ENCODE assay signal across 13 mouse cellular contexts in the genomic region with DNA sequence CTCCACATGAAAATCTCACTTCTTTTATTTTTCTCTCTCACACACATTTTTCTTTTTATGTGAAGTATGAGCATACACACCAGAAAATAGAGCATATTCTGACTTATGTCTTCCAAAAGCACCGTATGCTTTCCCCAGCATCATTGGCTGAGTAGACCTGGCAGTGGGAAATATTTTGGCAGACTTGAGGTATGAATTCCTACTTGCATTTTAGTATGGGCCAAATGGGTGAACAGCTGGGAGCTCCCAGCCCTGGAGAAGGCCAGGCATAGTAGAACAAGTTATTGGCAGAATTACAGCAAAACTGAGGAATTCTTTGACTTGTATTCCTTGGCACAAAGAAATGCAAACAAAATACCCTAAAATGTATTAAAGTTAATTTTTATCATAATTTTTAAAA.
DNase-seq lines count a peak whose midpoint lies in the region; ATAC-seq lines count a peak whose summit lies in the region.
"Had no signal": no experiment of that assay in that cellular context is flagged by ENCODE, and none has a peak within 500 bp of the region (broad histone marks: within the 10 kb centered on the region; RNA-seq: fewer than 3 reads in every experiment).

No protein-coding gene starts in this region.

- H3K4me1 ChIP-seq in forebrain, embryonic 14.5 days (ENCODE audit: control insufficient read depth, insufficient read depth, low read length) = no peaks in the 10 kb centered on the region
- no peaks in the 10 kb centered on the region for H3K4me1 ChIP-seq in forebrain, embryonic 12.5 days
- H3K4me1 ChIP-seq: limb, embryonic 15.5 days; midbrain, embryonic 15.5 days had no signal

- no peak overlapping the region for H3K9ac ChIP-seq in forebrain, embryonic 14.5 days (ENCODE audit: low read length)
- no peak overlapping the region for H3K9ac ChIP-seq in forebrain, embryonic 12.5 days
- H3K9ac ChIP-seq: limb, embryonic 15.5 days; midbrain, embryonic 15.5 days had no signal

- intact Hi-C loops in left cerebral cortex, postnatal 4 days (cut with DNase I) = no loop called here

- 69% methylated on average over 1 of the region's 1 CpGs for WGBS in forebrain, embryonic 14.5 days
- 88% methylated on average over 1 of the region's 1 CpGs for WGBS in forebrain, embryonic 12.5 days

- no peaks in the 10 kb centered on the region for H3K27me3 ChIP-seq in forebrain, embryonic 14.5 days (replicated peaks; ENCODE audit: control insufficient read depth, insufficient read depth, low read length)
- no peaks in the 10 kb centered on the region for H3K27me3 ChIP-seq in forebrain, embryonic 12.5 days
- H3K27me3 ChIP-seq: limb, embryonic 15.5 days; midbrain, embryonic 15.5 days had no signal

- H3K27ac ChIP-seq in forebrain, embryonic 14.5 days (ENCODE audit: low read depth, low read length) = no peak overlapping the region
- H3K27ac ChIP-seq in forebrain, embryonic 12.5 days = no peak overlapping the region
- H3K27ac ChIP-seq: kidney, postnatal 0 days; limb, embryonic 15.5 days; midbrain, embryonic 15.5 days had no signal

- no peak overlapping the region for H3K4me3 ChIP-seq in forebrain, embryonic 14.5 days (ENCODE audit: low read depth, low read length)
- no peak overlapping the region for H3K4me3 ChIP-seq in forebrain, embryonic 12.5 days (replicated peaks)
- H3K4me3 ChIP-seq: limb, embryonic 15.5 days; midbrain, embryonic 15.5 days had no signal

- peak; percentile 90 for ATAC-seq in forebrain, embryonic 14.5 days
- ATAC-seq in forebrain, embryonic 12.5 days (ENCODE audit: low FRiP score) = no peak
- ATAC-seq in monocyte, adult 5-6 weeks (replicated peaks; ENCODE audit: insufficient number of reproducible peaks, low FRiP score, low TSS enrichment, poor library complexity, severe bottlenecking) = no peak
- ATAC-seq in megakaryocyte, adult 5-6 weeks (ENCODE audit: poor library complexity, severe bottlenecking) = no peak
- ATAC-seq: midbrain, embryonic 15.5 days had no signal

- no peaks in the 10 kb centered on the region for H3K9me3 ChIP-seq in forebrain, embryonic 14.5 days (replicated peaks; ENCODE audit: control insufficient read depth, low read length)
- H3K9me3 ChIP-seq in forebrain, embryonic 12.5 days = no peaks in the 10 kb centered on the region
- H3K9me3 ChIP-seq: limb, embryonic 15.5 days; midbrain, embryonic 15.5 days had no signal

- H3K4me2 ChIP-seq in forebrain, embryonic 14.5 days (ENCODE audit: low read length) = no peak overlapping the region
- no peak overlapping the region for H3K4me2 ChIP-seq in forebrain, embryonic 12.5 days
- H3K4me2 ChIP-seq: limb, embryonic 15.5 days; midbrain, embryonic 15.5 days had no signal

- H3K36me3 ChIP-seq in forebrain, embryonic 14.5 days (ENCODE audit: control insufficient read depth, insufficient read depth, low read length) = no peaks in the 10 kb centered on the region
- no peaks in the 10 kb centered on the region for H3K36me3 ChIP-seq in forebrain, embryonic 12.5 days (replicated peaks)
- H3K36me3 ChIP-seq: limb, embryonic 15.5 days; midbrain, embryonic 15.5 days had no signal

- DNase-seq in forebrain, embryonic 14.5 days (ENCODE audit: low spot score) = peak; percentile 88
- peak; percentile 37 for DNase-seq in cerebellum, adult 11-12 months
- DNase-seq in frontal cortex, postnatal 36 days (ENCODE audit: low spot score in 2 of 2) = peak; percentile 8 to 38
- peak; percentile 11 for DNase-seq in left cerebral cortex, postnatal 4 days
- no peak for DNase-seq in thymus, postnatal 10 days (ENCODE audit: low spot score in 2 of 2)
- DNase-seq: gastrocnemius, postnatal 25 days; lung, postnatal 10 days had no signal

Comparison
In these comparisons a context has a peak if more than half of its experiments do, and no peak if none do; other contexts are left out.
1. DNase-seq: peak in forebrain, embryonic 14.5 days (single experiment), cerebellum, adult 11-12 months (single experiment), frontal cortex, postnatal 36 days (2 of 2) and left cerebral cortex, postnatal 4 days (single experiment); none in thymus, postnatal 10 days (0 of 2).